Mouse (Mus musculus): Measurements from ENCODE around the gene Fam43a. TPM values are rescaled to one million over a fixed set of nuclear protein-coding genes. Genes with fewer than 3 reads are reported as not detected.

The Fam43a gene
- polyA plus RNA-seq, 1 experiment from 2014 or later = 5.0 TPM

- Histone ChIP-seq H3K36me3 (no peaks in the 10 kb centered on the region), H3K4me1 (replicated peaks) (peaks cover 32% of the 10 kb centered on the region), H3K9ac (no peak overlapping the region), H3K4me3 (replicated peaks) (no peak overlapping the region), H3K27ac (no peak overlapping the region), H3K9me3 (replicated peaks) (no peaks in the 10 kb centered on the region), H3K27me3 (peaks cover 55% of the 10 kb centered on the region), H3K4me2 (peak overlapping the region; percentile 34)
- 9% methylated on average over 16 of the region's 16 CpGs for WGBS (ENCODE audit: insufficient replicate concordance)
- DNase-seq (peak; percentile 54), ATAC-seq (ENCODE audit: low read depth) (no peak)
Observed at GRCm38 (mm10) chr16:30596959-30597681, 2.4 kb upstream of the Fam43a start.

GRCm38 (mm10) chr16:30600431-30601045 is 1.0 kb downstream of the Fam43a start:
- Histone ChIP-seq H3K4me1 (replicated peaks) (peaks cover 46% of the 10 kb centered on the region), H3K4me2 (peak overlapping the region; percentile 71), H3K27me3 (peaks cover 63% of the 10 kb centered on the region), H3K27ac (peak overlapping the region; percentile 50), H3K9ac (peak overlapping the region; percentile 64), H3K4me3 (replicated peaks) (peak overlapping the region; percentile 64), H3K36me3 (no peaks in the 10 kb centered on the region), H3K9me3 (replicated peaks) (no peaks in the 10 kb centered on the region)
- ATAC-seq (ENCODE audit: low read depth) (no peak), DNase-seq (no peak)
- WGBS (ENCODE audit: insufficient replicate concordance) = under 1% methylated on average over 53 of the region's 53 CpGs

- Histone ChIP-seq H3K27ac (peak overlapping the region; percentile 34), H3K4me3 (replicated peaks) (peak overlapping the region; percentile 64), H3K27me3 (peaks cover 57% of the 10 kb centered on the region), H3K4me1 (replicated peaks) (peaks cover 46% of the 10 kb centered on the region), H3K9ac (peak overlapping the region; percentile 64), H3K36me3 (no peaks in the 10 kb centered on the region), H3K9me3 (replicated peaks) (no peaks in the 10 kb centered on the region), H3K4me2 (peak overlapping the region; percentile 71)
- 5% methylated on average over 42 of the region's 42 CpGs for WGBS (ENCODE audit: insufficient replicate concordance)
- no peak for DNase-seq
- no peak for ATAC-seq (ENCODE audit: low read depth)
Observed at GRCm38 (mm10) chr16:30601046-30601832, 1.7 kb downstream of the Fam43a start.

- Histone ChIP-seq H3K4me2 (peak overlapping the region; percentile 71), H3K27ac (peak overlapping the region; percentile 34; the same call in 1 of the 2 replicates), H3K36me3 (no peaks in the 10 kb centered on the region), H3K9ac (peak overlapping the region; percentile 64; the same call in 1 of the 2 replicates), H3K27me3 (peaks cover 57% of the 10 kb centered on the region), H3K4me1 (replicated peaks) (peaks cover 40% of the 10 kb centered on the region), H3K9me3 (replicated peaks) (no peaks in the 10 kb centered on the region), H3K4me3 (replicated peaks) (peak overlapping the region; percentile 64)
- no peak for DNase-seq
- WGBS (ENCODE audit: insufficient replicate concordance) = 8% methylated on average over 7 of the region's 7 CpGs
- no peak for ATAC-seq (ENCODE audit: low read depth)
Observed at GRCm38 (mm10) chr16:30601946-30602345, 2.4 kb downstream of the Fam43a start.

- Histone ChIP-seq H3K36me3 (no peaks in the 10 kb centered on the region), H3K9ac (no peak overlapping the region), H3K27me3 (peaks cover 50% of the 10 kb centered on the region), H3K4me1 (replicated peaks) (peaks cover 34% of the 10 kb centered on the region), H3K4me3 (replicated peaks) (peak overlapping the region; percentile 21), H3K4me2 (peak overlapping the region; percentile 38), H3K9me3 (replicated peaks) (no peaks in the 10 kb centered on the region), H3K27ac (no peak overlapping the region)
- WGBS (ENCODE audit: insufficient replicate concordance) = 15% methylated on average over 18 of the region's 18 CpGs
- ATAC-seq (ENCODE audit: low read depth) (no peak), DNase-seq (no peak)
Observed at GRCm38 (mm10) chr16:30602684-30603530, 3.4 kb downstream of the Fam43a start.

- 63% methylated on average over 9 of the region's 9 CpGs for WGBS (ENCODE audit: insufficient replicate concordance)
- peaks cover 34% of the 10 kb centered on the region for H3K4me1 ChIP-seq (replicated peaks)
- H3K27ac ChIP-seq = no peak overlapping the region
- no peaks in the 10 kb centered on the region for H3K36me3 ChIP-seq
- H3K27me3 ChIP-seq = peaks cover 46% of the 10 kb centered on the region
- ATAC-seq (ENCODE audit: low read depth) = no peak
- H3K9me3 ChIP-seq (replicated peaks) = no peaks in the 10 kb centered on the region
- DNase-seq = no peak
- H3K4me2 ChIP-seq = peak overlapping the region; percentile 38
- no peak overlapping the region for H3K9ac ChIP-seq
- H3K4me3 ChIP-seq (replicated peaks) = no peak overlapping the region
Observed at GRCm38 (mm10) chr16:30603531-30603842, 4.0 kb downstream of the Fam43a start.

GRCm38 (mm10) chr16:30604061-30604806 is 4.7 kb downstream of the Fam43a start:
- Histone ChIP-seq H3K9ac (no peak overlapping the region), H3K4me3 (replicated peaks) (no peak overlapping the region), H3K4me2 (no peak overlapping the region), H3K36me3 (no peaks in the 10 kb centered on the region), H3K4me1 (replicated peaks) (peaks cover 34% of the 10 kb centered on the region), H3K27ac (no peak overlapping the region), H3K9me3 (replicated peaks) (no peaks in the 10 kb centered on the region), H3K27me3 (peaks cover 40% of the 10 kb centered on the region)
- no peak for DNase-seq
- WGBS (ENCODE audit: insufficient replicate concordance) = 65% methylated on average over 16 of the region's 16 CpGs
- no peak for ATAC-seq (ENCODE audit: low read depth)

GRCm38 (mm10) chr16:30604807-30605137 is 5.2 kb downstream of the Fam43a start:
- peaks cover 31% of the 10 kb centered on the region for H3K4me1 ChIP-seq (replicated peaks)
- no peak for ATAC-seq (ENCODE audit: low read depth)
- H3K36me3 ChIP-seq = no peaks in the 10 kb centered on the region
- H3K27ac ChIP-seq = no peak overlapping the region
- H3K9me3 ChIP-seq (replicated peaks) = no peaks in the 10 kb centered on the region
- no peak overlapping the region for H3K9ac ChIP-seq
- WGBS (ENCODE audit: insufficient replicate concordance) = 78% methylated on average over 7 of the region's 7 CpGs
- H3K27me3 ChIP-seq = peaks cover 34% of the 10 kb centered on the region
- H3K4me3 ChIP-seq (replicated peaks) = no peak overlapping the region
- H3K4me2 ChIP-seq = no peak overlapping the region
- DNase-seq = no peak

- Histone ChIP-seq H3K36me3 (no peaks in the 10 kb centered on the region), H3K27me3 (peaks cover 27% of the 10 kb centered on the region), H3K9ac (no peak overlapping the region), H3K9me3 (replicated peaks) (no peaks in the 10 kb centered on the region), H3K27ac (no peak overlapping the region), H3K4me2 (no peak overlapping the region), H3K4me3 (replicated peaks) (no peak overlapping the region), H3K4me1 (replicated peaks) (peaks cover 30% of the 10 kb centered on the region)
- DNase-seq = no peak
- 65% methylated on average over 6 of the region's 6 CpGs for WGBS (ENCODE audit: insufficient replicate concordance)
- ATAC-seq (ENCODE audit: low read depth) = no peak
Observed at GRCm38 (mm10) chr16:30605528-30605927, 6.0 kb downstream of the Fam43a start.

- Histone ChIP-seq H3K27me3 (peaks cover 5% of the 10 kb centered on the region), H3K27ac (no peak overlapping the region), H3K9me3 (replicated peaks) (no peaks in the 10 kb centered on the region), H3K9ac (no peak overlapping the region), H3K4me3 (replicated peaks) (no peak overlapping the region), H3K36me3 (no peaks in the 10 kb centered on the region), H3K4me1 (replicated peaks) (peaks cover 9% of the 10 kb centered on the region), H3K4me2 (no peak overlapping the region)
- WGBS (ENCODE audit: insufficient replicate concordance) = 67% methylated on average over 3 of the region's 3 CpGs
- DNase-seq (no peak), ATAC-seq (ENCODE audit: low read depth) (no peak)
Observed at GRCm38 (mm10) chr16:30607868-30608267, 8.3 kb downstream of the Fam43a start.

All from liver, embryonic 13.5 days (tissue).